Mouse (Mus musculus): ENCODE measurements around the gene Klhdc9.

Klhdc9 gene

GRCm38 (mm10) chr1:171360656-171361055 is at the start of gene Klhdc9:
Klhdc9 (minus strand) TSS chr1:171360798.
- peak; percentile 78 to 85 for DNase-seq

- no peak for DNase-seq
These were observed 49.6 kb upstream of the Klhdc9 start for GRCm38 (mm10) chr1:171410231-171410630.

GRCm38 (mm10) chr1:171407263-171407662 is 46.7 kb upstream of the Klhdc9 start:
- no peak for DNase-seq

GRCm38 (mm10) chr1:171402991-171403390 is 42.4 kb upstream of the Klhdc9 start:
- DNase-seq = no peak

- DNase-seq = no peak
These were observed 41.2 kb upstream of the Klhdc9 start for GRCm38 (mm10) chr1:171401821-171402220.

- no peak for DNase-seq
These were observed 29.5 kb upstream of the Klhdc9 start for GRCm38 (mm10) chr1:171390101-171390500.

- DNase-seq = no peak
These were observed 27.9 kb upstream of the Klhdc9 start, which contains the start of gene Arhgap30 for GRCm38 (mm10) chr1:171388376-171389102. Arhgap30 (plus strand) TSS chr1:171388954.

GRCm38 (mm10) chr1:171387099-171387498 is 26.5 kb upstream of the Klhdc9 start:
- DNase-seq = no peak

- no peak for DNase-seq
These were observed 24.6 kb upstream of the Klhdc9 start for GRCm38 (mm10) chr1:171385171-171385570.

GRCm38 (mm10) chr1:171384361-171384760 is 23.8 kb upstream of the Klhdc9 start:
- no peak for DNase-seq

GRCm38 (mm10) chr1:171382096-171382620 is 21.6 kb upstream of the Klhdc9 start:
- DNase-seq = no peak

- peak; percentile 86 to 92 for DNase-seq
These were observed 19.5 kb upstream of the Klhdc9 start for GRCm38 (mm10) chr1:171379935-171380599.

GRCm38 (mm10) chr1:171378298-171378697 is 17.7 kb upstream of the Klhdc9 start:
- DNase-seq = peak; percentile 58 to 70

- DNase-seq = no peak
These were observed 15.1 kb upstream of the Klhdc9 start for GRCm38 (mm10) chr1:171375646-171376097.

- DNase-seq = no peak
These were observed 13.3 kb upstream of the Klhdc9 start for GRCm38 (mm10) chr1:171373946-171374345.

GRCm38 (mm10) chr1:171372880-171373279 is 12.3 kb upstream of the Klhdc9 start:
- no peak for DNase-seq

GRCm38 (mm10) chr1:171369845-171370556 is 9.4 kb upstream of the Klhdc9 start, which contains the start of gene Nectin4:
Nectin4 (plus strand) TSS chr1:171370099.
- no peak for DNase-seq

GRCm38 (mm10) chr1:171365934-171366333 is 5.3 kb upstream of the Klhdc9 start:
- DNase-seq = no peak

- peak; percentile 80 to 85 for DNase-seq
These were observed 807 bp upstream of the Klhdc9 start for GRCm38 (mm10) chr1:171361106-171362103.

GRCm38 (mm10) chr1:171360253-171360652 is 345 bp downstream of the Klhdc9 start:
- peak in 1 of 2 experiments; percentile 47 for DNase-seq

- peak; percentile 33 to 39 for DNase-seq
These were observed 2.2 kb downstream of the Klhdc9 start for GRCm38 (mm10) chr1:171358421-171358820.

GRCm38 (mm10) chr1:171356814-171357213 is 3.8 kb downstream of the Klhdc9 start:
- no peak for DNase-seq
